Mouse (Mus musculus) ES-E14 (cell line): ENCODE data around the gene Mbd5.

Experiments
- HCFC1 ChIP-seq: IDR thresholded peaks from 2 replicates; pipeline ENCODE4 v1.6.1; 2012; ENCODE audit warnings: low read length, inconsistent platforms, borderline replicate concordance; ENCODE audit not compliant: insufficient read depth
- ZC3H11A ChIP-seq: IDR thresholded peaks from 2 replicates; pipeline ENCODE4 v1.6.1; 2012; ENCODE audit warnings: low read depth, mild to moderate bottlenecking, inconsistent platforms, low read length, borderline replicate concordance

GRCm38 (mm10) chr2:48950252-48950315 is 776 bp downstream of the Mbd5 start, which contains the start of gene Orc4:
- TF ChIP-seq ZC3H11A (no peak), HCFC1 (no peak)
